Mouse (Mus musculus) olfactory bulb, adult 2 months (tissue): ENCODE results near the gene Pacsin1. TPM values are rescaled to one million over a fixed set of nuclear protein-coding genes. Genes with fewer than 3 reads are reported as not detected.

Experiments used
- H3K27ac ChIP-seq: fragments of 200-500 bp; 2 replicates; pipeline ENCODE4 v1.5.1; 2012; ENCODE audit warnings: low read depth, low read length; ENCODE audit not compliant: insufficient read depth
- H3K4me1 ChIP-seq: fragments of 200-500 bp; 2 replicates; pipeline ENCODE4 v1.6.1; 2012; ENCODE audit warnings: low read length; ENCODE audit not compliant: control insufficient read depth, insufficient read depth
- H3K4me3 ChIP-seq: fragments of 200-500 bp; 2 replicates; pipeline ENCODE4 v1.5.1; 2012; ENCODE audit warnings: mild to moderate bottlenecking, low read depth, low read length, moderate library complexity; ENCODE audit not compliant: insufficient read depth
- CTCF ChIP-seq: fragments of 200-500 bp; IDR thresholded peaks from 2 replicates; pipeline ENCODE4 v1.5.1; 2012; ENCODE audit warnings: low read depth, mild to moderate bottlenecking, low read length, moderate library complexity; ENCODE audit not compliant: insufficient read depth
- POLR2A ChIP-seq: fragments of 200-500 bp; IDR thresholded peaks from 2 replicates; pipeline ENCODE4 v1.6.1; 2012; ENCODE audit warnings: mild to moderate bottlenecking, low read depth, low read length, moderate library complexity; ENCODE audit not compliant: insufficient read depth
- WGBS: fragments of 180-500 bp; shearing (Covaris S2); methylation state at CpG from one replicate; pipeline ENCODE4 v1.1.7; 2018; 5-methylcytosine and 5-hydroxymethylcytosine counted together
- polyA plus RNA-seq: library from polyadenylated mRNA; stranded (reverse); fragments of >200 nt; gene quantifications from 2 replicates; pipeline ENCODE4 v1.2.4, GENCODE M21; 2012; ENCODE audit warnings: low replicate concordance; ENCODE audit not compliant: missing spikeins, insufficient read depth, insufficient read length

Gene Pacsin1
- polyA plus RNA-seq, 1 experiment, result not detected

GRCm38 (mm10) chr17:27643756-27644155 is 11.6 kb upstream of the Pacsin1 start:
- Histone ChIP-seq H3K27ac (no peak overlapping the region), H3K4me3 (no peak overlapping the region), H3K4me1 (peaks cover 24% of the 10 kb centered on the region)
- 90% methylated on average over 9 of the region's 9 CpGs for WGBS
- no peak for TF ChIP-seq CTCF
- no peak for TF ChIP-seq POLR2A

GRCm38 (mm10) chr17:27644572-27644971 is 10.7 kb upstream of the Pacsin1 start:
- 46% methylated on average over 2 of the region's 2 CpGs for WGBS
- Histone ChIP-seq H3K4me3 (no peak overlapping the region), H3K27ac (no peak overlapping the region), H3K4me1 (peaks cover 16% of the 10 kb centered on the region)
- TF ChIP-seq POLR2A, result no peak
- TF ChIP-seq CTCF, result no peak

- no peak for TF ChIP-seq POLR2A
- TF ChIP-seq CTCF, result no peak
- Histone ChIP-seq H3K27ac (no peak overlapping the region), H3K4me3 (no peak overlapping the region), H3K4me1 (peaks cover 15% of the 10 kb centered on the region)
- 56% methylated on average over 7 of the region's 7 CpGs for WGBS
These were observed 9.5 kb upstream of the Pacsin1 start for GRCm38 (mm10) chr17:27645807-27646206.

- TF ChIP-seq POLR2A (no peak), CTCF (peak; percentile 70)
- no peak overlapping the region for H3K27ac ChIP-seq
- 15% methylated on average over 12 of the region's 12 CpGs for WGBS
These were observed 5.1 kb upstream of the Pacsin1 start for GRCm38 (mm10) chr17:27650160-27650559.

GRCm38 (mm10) chr17:27650586-27650985 is 4.7 kb upstream of the Pacsin1 start:
- TF ChIP-seq POLR2A, result no peak
- TF ChIP-seq CTCF, result no peak
- Histone ChIP-seq H3K27ac (no peak overlapping the region), H3K4me3 (no peak overlapping the region), H3K4me1 (peaks cover 12% of the 10 kb centered on the region)
- WGBS, result 86% methylated on average over 13 of the region's 13 CpGs

More at GRCm38 (mm10) chr17:27650160-27650559, 5.1 kb upstream of the Pacsin1 start:
- Histone ChIP-seq H3K4me1 (peaks cover 10% of the 10 kb centered on the region), H3K4me3 (no peak overlapping the region)

- 81% methylated on average over 23 of the region's 23 CpGs for WGBS
- Histone ChIP-seq H3K4me3 (no peak overlapping the region), H3K27ac (no peak overlapping the region), H3K4me1 (peaks cover 16% of the 10 kb centered on the region)
- TF ChIP-seq CTCF (no peak), POLR2A (no peak)
These were observed 3.1 kb upstream of the Pacsin1 start for GRCm38 (mm10) chr17:27652046-27652790.

- 80% methylated on average over 10 of the region's 10 CpGs for WGBS
- Histone ChIP-seq H3K4me1 (peaks cover 22% of the 10 kb centered on the region), H3K4me3 (no peak overlapping the region), H3K27ac (no peak overlapping the region)
- TF ChIP-seq POLR2A (no peak), CTCF (no peak)
These were observed 1.9 kb upstream of the Pacsin1 start for GRCm38 (mm10) chr17:27653253-27653959.

GRCm38 (mm10) chr17:27656011-27656399 is 696 bp downstream of the Pacsin1 start:
- Histone ChIP-seq H3K4me1 (peaks cover 34% of the 10 kb centered on the region), H3K4me3 (peak overlapping the region; percentile 93), H3K27ac (peak overlapping the region; percentile 97)
- WGBS, result 3% methylated on average over 14 of the region's 14 CpGs
- TF ChIP-seq POLR2A (no peak), CTCF (no peak)

GRCm38 (mm10) chr17:27656414-27656813 is 1.1 kb downstream of the Pacsin1 start:
- WGBS, result 21% methylated on average over 5 of the region's 5 CpGs
- peaks cover 38% of the 10 kb centered on the region for H3K4me1 ChIP-seq
- peak overlapping the region; percentile 93 for H3K4me3 ChIP-seq
- peak overlapping the region; percentile 97 for H3K27ac ChIP-seq
- TF ChIP-seq CTCF, result no peak
- no peak for TF ChIP-seq POLR2A
